Mouse (Mus musculus): ENCODE measurements around the gene Myh8.
A peak's percentile ranks its signal among the peaks of the same experiment; 100 is the strongest.

The Myh8 gene

DNA sequence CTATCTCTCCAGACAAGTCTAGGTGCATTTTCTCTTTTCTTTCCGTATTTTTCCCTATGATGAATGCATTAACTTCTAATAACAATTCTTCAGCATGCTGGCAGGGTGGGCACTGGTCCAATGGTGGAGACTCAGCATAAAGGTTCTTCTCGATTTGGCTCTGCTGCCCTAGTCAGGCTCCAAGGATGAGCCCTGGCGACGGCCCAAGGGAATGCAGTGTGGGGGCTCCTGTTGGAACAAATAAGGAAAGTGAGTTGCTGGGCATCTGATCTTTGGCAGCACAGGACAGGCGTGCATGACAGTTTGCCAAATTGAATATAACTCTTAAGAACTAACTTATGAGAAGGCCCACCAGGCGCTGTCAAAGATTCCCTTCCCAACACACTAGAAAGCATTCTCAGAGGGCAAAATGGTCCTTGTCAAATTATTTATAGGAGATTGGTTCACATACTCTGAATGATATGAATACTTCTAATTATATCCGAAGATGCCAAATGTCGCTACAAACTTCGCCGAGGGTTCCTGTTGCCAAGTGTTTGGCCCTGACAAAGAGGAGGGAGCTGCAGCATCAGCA is at the start of gene Myh8:
TSS of gene Myh8 (plus strand) at position 524 of the 574 bp plus-strand sequence.
- no peak for DNase-seq (ENCODE audit: low read depth)

DNA sequence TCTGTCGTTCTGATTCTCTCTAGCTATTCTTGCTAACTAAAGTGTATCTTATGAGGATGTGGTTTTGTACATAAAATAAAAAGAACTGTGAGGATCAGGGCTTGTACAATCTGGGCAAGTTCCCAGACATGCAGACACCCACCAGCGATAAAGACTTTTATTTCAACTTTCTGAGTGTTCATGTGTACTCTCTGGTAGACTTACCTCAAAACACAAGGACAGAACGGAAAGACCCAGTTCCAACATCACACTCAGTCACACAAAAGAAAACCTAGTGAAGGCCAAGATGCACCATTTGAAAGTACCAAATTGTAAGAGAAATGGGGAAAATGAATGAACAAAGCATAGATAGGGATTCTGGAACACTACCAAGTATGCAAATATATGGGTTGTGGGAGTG is 48.2 kb upstream of the Myh8 start:
- no peak for DNase-seq (ENCODE audit: low read depth)

DNA sequence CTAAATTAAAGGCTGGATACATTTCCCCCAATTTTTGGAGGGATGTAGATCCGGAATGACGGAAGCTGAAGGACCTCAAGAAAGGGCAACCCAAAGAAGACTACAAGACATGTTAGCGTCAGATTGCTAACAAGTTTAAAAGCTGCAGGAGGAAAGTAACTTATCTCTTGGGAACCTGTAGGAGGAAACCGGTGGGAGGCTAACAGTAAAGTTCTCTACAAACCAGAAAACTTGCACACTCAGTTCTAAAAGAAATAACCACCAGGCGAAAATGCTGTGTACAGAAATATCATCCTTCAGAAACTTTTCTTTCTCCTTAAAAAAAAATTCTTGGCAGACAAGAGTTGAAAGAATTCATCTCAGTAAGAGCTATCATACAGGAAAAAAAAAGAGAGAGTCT is 47.8 kb upstream of the Myh8 start:
- DNase-seq (ENCODE audit: low read depth) = no peak

DNA sequence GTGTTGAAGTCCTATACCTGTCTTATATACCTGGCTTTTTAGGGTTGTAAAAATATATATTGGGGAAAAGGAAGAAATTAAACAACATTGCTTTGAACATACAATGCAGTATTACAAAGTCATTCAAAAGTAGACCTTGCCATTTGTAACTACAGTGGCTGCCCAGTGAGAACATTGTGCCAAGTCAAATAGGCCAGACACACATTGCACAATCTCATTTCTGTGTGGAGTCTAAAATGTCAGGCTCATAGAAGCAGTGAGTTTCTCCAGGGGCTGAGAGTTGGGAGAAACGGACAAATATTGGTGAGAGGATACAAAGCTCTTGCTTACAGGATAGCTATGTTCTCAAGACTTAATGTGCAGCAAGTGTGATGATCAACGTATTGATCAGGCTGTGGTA is 47.0 kb upstream of the Myh8 start:
- DNase-seq (ENCODE audit: low read depth) = no peak

DNA sequence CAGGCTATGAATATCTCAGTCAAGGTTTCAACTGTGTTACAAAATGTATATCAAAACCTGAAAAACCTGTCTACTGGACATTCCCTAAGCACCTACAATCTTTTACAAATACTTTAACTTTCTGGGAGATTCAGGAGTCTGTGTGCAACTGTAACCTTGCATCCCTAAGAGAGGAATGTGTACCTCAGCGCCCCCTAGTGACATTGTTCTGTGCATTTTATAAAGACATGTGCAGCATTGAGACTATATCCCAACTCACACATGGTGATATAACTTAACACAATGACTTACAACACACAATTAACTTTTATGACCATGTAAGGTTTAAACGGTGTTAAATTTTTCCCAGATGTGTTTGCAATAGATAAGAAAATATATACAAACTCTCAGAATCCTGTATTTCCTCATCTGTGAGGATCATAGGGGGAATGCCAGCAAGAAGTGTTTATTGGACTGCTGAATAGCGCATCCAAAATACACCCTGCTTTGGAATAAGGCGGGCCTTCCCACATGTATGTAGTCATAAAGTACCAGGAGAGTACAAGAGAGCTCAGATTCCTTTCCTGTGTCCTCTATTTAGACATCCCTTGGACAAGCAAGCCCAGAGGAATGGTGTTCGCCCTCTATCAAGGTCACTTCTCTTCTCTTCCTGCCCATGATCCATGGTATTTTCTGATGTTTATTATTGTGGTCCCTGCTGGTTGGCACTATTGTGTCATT is 41.1 kb upstream of the Myh8 start:
- DNase-seq (ENCODE audit: low read depth) = peak; percentile 8

DNA sequence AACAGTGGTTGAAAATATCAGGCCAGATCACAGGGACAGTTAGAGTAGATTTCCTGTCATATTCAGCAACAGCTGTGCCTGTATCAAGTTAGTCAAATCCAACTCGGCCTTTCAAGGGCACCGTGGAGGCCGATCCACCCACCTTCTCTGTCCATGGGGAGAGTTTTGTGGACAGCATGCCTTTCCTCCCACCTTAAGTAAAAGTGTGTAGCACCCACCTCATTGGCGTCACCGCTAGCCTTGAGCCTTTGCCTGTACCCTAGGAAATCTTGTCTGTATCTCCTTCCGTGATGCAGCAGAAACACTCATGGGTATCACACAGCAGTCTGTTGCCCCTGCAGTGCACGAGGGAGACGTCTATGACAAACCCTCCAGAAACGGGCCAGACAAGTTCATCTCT is 40.1 kb upstream of the Myh8 start:
- DNase-seq (ENCODE audit: low read depth) = no peak

DNA sequence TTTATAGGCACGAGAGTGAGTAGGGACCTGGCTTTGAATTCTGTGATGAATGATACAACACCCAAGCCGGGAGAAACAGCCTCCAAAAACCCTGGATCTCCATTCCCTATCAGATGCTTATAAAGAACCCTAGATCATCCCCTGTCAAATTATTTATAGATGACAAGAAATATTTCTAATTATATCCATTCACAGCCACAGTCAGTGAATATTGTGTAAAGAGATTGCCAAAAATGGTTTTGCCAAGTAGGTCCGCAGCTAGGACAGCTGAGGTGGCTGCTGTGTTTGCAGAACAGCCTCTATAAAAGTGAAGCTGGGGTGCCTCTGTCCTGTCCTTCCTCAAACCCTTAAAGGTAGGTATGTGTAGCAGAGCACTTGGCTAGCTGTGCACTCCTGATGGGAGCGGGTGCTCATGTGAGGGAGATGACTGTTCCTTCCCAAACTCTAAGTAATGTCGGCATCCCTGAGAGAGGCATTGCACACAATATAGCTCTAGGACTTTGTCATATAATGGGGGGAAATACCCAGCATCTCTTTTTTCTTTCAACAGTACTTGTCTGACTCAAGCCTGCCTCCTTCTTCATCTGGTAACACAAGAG is 39.3 kb upstream of the Myh8 start, which contains the start of gene Myh4:
TSS of gene Myh4 (plus strand) at position 549 of the 599 bp plus-strand sequence.
- no peak for DNase-seq (ENCODE audit: low read depth)

DNA sequence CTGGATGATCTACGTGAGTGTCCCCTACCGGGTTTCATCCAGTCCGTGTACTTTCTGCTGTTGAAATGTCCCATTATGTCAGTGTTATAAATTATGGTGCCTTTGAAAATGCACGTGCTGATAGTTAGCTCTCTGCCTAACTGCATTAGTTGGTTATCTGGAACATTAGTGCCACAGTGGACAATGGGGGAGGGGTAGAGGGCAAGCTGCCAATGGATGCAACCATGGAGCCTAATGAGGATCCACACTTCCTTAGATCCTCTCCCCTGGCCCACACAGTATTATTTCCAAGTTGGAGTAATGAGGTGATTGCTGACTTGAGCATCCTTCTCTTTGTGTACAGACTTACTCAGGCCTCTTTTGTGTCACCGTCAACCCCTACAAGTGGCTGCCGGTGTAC is 35.9 kb upstream of the Myh8 start:
- no peak for DNase-seq (ENCODE audit: low read depth)

DNA sequence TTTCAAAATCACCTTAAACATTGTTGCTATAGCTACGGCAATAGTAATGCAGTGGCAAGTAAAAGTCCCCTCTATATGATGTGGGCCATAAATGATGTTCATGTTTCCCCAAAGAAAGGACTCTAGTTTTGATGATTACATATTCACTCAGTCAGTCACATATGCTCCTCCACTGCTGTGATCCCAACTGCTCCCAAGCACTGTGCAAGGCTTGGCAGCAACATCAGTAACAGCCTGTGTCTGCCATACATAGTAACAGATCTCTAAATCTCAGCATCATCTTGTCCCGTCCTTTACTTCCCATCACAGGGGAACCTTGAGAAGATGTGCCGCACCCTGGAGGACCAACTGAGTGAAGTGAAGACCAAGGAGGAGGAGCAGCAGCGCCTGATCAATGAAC is 23.2 kb upstream of the Myh8 start:
- no peak for DNase-seq (ENCODE audit: low read depth)

DNA sequence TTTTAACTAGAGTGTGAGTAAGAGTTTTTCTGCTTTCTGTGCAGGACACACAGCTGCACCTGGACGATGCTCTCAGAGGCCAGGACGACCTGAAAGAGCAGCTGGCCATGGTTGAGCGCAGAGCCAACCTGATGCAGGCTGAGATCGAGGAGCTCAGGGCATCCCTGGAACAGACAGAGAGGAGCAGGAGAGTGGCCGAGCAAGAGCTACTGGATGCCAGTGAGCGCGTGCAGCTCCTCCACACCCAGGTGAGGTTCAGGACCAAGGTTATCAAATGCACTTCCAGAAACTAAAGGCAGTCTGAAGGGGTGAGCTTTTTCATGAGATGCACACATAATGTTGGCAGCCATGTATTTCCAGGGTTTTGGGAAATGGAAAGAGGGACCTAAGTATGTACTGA is 19.9 kb upstream of the Myh8 start:
- no peak for DNase-seq (ENCODE audit: low read depth)

DNA sequence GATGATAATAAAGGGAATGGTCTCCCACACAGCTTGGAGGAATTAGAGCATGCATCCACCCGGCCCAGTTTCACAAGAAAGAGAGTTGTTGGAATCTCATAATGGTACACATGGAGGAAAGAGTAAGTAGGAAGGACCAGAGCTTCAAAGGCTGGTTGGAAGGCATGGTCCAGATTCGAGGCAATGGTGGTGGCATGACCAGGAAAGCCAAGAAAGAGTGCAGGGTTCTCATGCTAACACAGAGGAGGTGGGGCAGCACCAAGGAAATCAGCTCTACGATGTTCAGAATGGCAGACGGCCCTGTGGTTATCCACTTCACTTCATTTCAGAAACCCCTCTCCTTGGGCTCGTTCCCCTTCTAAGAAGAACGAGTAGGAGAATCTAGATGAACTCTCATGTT is 16.0 kb upstream of the Myh8 start:
- DNase-seq (ENCODE audit: low read depth) = no peak

DNA sequence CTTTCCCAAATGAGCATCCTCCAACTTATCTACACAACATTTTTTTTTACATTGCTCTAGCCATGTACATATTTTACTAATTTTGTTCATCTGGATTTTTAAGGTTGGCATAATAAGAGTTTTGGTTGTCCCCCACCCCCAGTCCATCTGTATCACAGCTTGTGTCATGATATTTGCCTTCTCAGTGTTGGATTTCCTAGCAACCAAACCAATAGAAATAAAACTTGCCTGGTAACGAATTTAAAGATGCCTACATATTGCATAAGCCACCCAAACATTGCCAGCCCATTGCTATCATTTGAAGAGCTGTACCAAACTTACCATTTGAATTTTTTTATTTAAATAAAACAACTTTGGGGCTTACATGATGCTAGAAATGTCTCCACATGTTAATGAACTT is 16.5 kb downstream of the Myh8 start:
- DNase-seq (ENCODE audit: low read depth) = no peak

DNA sequence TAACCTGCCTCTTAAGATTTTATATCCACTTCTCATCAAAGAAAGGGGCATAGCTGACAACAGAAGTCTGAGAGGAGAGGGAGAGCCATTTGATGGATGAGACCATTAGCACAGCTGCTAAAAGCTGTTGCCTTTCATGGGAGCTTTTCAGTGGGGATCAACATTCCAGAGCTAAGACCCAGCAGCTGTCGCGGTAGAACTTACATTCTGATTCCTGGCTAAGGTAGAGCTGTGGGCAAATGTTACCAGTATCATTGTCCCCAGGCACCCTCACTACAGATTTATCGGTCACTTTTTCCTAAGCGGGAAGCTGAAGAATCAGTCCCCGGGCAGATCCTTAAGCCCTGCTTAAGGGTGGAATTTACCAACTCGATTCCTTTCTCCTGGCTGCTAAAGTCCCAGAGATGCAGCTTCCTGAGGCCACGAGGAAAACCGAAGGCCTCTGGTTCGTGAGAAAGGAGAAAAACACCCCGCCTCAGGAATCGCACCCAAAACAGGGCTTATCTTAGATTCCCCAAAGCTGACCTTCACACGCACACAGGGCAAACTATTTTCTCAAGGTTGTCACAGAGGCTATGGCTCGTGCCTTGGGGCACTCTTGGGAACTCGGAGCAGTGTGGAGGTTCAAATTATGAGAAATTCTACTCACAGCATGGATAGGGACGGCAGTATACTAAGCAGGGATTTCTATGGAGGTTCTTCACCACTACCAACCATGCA is 37.0 kb downstream of the Myh8 start:
- DNase-seq (ENCODE audit: low read depth) = no peak

DNA sequence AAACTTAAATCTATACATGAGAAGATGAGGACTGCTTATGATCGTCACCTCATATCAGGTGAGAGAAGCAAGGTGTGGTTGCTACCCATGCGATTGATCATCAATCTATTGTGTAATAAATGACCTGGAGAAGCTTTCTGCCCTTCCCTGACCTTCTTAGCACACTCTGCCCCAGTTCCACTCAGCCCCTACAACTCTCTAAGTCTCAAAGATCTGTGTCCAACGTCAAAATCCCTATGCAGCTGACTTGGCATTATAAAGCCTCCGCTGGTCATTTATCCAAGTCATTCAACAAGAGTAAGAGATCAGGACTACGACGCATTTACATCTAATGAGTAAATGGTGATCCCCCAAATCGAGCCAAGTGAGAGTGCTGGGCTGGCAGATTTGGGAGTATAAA is 44.4 kb downstream of the Myh8 start, which contains the start of gene Myh13:
TSS of gene Myh13 (plus strand) at position 301 of the 400 bp plus-strand sequence.
- DNase-seq (ENCODE audit: low read depth) = no peak

DNA sequence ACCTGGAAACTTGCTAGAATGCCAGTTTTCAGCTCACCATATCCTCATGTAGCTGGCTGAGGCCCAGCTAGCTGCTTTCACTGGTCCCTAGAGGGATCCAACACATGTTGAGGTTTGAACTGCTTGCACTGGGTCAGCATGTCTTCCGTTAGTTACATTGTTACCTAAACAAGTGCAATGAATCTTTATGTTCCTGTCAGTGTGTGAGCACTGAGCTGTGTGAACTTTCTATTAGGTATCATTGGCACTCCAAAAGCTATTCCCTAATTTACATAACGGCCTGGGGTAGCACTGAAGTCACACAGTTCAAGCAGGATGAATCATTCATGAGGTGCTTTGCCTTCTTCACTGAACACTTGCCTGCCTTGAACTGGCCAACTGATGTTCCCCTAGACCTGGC is 49.6 kb downstream of the Myh8 start:
- no peak for DNase-seq (ENCODE audit: low read depth)

DNA sequence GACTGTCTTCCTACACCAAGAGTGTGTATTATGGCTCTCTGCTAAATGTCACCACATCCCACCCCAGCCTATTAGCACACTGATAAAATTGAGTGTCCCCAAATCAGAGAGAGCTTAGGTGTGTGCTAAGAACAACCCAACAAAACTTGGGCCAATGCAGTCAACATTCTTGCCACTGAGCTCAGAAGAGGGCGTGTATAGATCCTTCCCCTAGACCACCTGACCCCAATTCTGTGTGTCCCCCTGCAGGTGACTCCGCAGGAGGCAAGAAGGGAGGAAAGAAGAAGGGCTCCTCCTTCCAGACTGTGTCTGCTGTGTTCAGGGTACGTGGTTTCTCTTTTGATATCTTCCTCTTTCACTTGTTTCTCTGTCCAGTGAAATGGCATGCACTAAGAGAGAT is 67.6 kb downstream of the Myh8 start:
- no peak for DNase-seq (ENCODE audit: low read depth)

DNA sequence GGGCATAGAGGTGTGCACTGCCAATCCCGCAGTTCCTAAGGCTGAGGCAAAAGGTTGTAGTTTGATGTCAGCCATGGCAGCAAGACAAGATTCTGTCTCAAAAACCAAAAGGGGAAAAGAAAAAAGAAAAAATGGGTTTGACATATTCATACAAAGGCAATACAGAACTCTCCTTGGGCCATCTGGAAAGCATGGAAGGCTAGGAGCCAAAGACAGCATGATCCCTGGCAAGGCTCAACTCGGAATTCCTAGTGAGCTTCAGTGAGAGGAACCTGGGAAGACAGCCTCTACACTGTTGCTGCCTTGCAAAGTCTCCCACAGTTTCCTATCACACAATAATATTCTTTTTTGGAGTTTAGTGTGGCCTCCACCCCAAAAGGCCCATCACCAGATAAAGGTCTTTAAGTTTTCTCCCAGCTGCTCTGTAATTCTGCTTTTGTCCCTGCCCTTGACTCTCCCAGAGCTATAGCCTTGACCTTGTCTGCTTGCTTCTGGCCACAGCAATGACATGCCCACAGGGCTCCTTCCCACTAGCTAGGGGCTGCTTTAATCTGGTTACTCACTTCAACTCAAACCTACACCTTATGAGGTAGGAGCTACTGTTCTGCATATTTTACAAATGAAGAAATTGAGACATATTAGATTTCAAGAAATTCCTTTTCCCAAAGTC is 68.4 kb downstream of the Myh8 start:
- DNase-seq (ENCODE audit: low read depth) = no peak

DNA sequence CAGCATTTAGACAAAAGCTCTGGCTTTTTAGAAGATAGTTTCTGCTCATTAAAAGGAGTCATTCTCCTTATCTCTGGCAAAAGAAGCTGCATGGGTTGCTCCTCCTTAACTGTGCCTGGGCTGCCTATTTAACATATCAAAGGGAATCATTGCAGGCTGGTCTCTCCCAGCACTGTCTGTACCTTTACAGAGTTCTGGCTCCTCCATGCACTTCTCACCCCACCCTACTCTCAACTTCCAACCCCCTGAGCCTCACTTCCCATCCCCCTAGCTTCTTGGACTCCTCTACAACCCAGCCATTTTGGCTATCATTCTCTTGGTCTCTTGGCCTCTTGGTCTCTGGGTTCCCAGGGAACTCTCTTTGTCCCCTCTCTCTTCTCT is 68.9 kb downstream of the Myh8 start:
- DNase-seq (ENCODE audit: low read depth) = no peak

DNA sequence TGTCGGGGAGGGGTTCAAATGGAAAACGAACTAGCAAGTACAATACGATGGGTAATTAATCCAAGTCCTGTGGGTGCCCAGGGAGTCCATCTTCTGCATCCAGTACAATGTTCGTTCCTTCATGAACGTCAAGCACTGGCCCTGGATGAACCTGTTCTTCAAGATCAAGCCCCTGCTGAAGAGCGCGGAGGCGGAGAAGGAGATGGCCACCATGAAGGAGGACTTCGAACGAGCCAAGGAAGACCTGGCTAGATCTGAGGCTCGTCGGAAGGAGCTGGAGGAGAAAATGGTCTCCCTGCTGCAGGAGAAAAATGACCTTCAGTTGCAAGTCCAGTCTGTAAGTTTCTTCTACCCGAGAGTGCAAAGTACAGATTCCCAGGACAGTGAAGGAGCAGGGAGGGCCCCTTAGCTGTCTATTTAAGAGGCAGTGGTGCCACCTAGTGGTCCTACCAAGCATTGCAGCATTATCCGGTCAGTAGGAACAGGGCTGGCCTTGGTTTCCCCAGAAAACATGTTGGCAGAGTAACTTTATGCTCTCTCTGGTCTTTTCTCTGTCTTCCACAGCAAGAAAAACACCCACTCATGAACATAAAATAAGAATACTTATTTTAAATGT is 73.3 kb downstream of the Myh8 start:
- DNase-seq (ENCODE audit: low read depth) = peak; percentile 41

DNA sequence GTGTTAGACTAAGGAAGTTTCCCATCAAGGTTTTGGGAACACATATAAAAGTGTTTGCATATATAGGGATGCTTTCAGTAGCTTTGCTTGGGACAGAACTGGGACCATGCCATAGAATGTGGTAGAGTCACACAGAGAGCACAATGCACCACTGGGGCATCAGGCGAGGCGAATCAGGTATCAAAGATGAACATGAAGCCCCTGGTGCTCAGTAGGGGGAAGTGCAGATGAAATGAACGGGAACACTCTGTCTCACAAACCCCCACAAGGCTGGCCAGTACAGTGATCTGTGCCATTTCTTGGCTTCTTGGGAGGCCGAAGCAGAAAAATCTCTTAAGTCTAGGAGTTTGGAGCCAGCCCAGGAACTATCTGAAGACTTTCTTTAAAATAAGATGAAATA is 76.1 kb downstream of the Myh8 start:
- DNase-seq (ENCODE audit: low read depth) = no peak

DNA sequence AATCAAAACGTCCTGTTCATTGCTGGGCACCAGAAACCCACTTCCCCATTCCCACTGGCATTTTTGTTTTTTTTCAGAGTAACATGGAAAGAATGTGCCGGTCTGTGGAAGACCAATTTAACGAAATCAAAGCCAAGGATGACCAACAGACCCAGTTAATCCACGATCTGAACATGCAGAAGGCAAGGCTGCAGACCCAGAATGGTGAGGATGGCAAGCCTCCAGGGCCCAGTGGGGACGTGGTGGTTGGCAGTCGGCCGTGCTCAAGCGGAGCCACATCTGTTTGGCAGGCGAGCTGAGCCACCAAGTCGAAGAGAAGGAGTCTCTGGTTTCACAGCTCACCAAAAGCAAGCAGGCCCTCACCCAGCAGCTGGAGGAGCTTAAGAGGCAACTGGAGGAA is 81.1 kb downstream of the Myh8 start:
- DNase-seq (ENCODE audit: low read depth) = no peak

Measured in c-Kit-positive CD71-negative TER-119-negative erythroid progenitor cells, embryonic 14.5 days (primary cell).